Mouse (Mus musculus) limb, embryonic 14.5 days (tissue): ENCODE measurements at regions not wholly inside any gene's neighbourhood (a gene's known extent, or its start where the extent isn't known, plus 50 kb on each side); places are given as distances from the start of the nearest gene placed in this dataset.

ENCODE experiments used
- ATAC-seq: fragments of 200-750 bp; cut with Nextera tagmentation; 2 replicates; pipeline ENCODE4 v1.8.0; 2017; ENCODE audit warnings: low read depth, moderate number of reproducible peaks, moderate TSS enrichment; ENCODE audit not compliant: low FRiP score
- DNase-seq: peaks from one replicate; pipeline ENCODE4 v3.0.0-alpha.2; 2015; ENCODE audit warnings: low spot score
- H3K27ac ChIP-seq: fragments of 300-500 bp; sonication (generic); replicated peaks from 2 replicates; pipeline ENCODE4 v1.5.1; 2014; ENCODE audit warnings: low read depth, mild to moderate bottlenecking, low read length, moderate library complexity, mixed read lengths
- H3K27me3 ChIP-seq: fragments of 300-500 bp; sonication (generic); 2 replicates; pipeline ENCODE4 v1.6.1; 2014; ENCODE audit warnings: low read length, mixed read lengths; ENCODE audit not compliant: control insufficient read depth, insufficient read depth
- H3K36me3 ChIP-seq: fragments of 300-500 bp; sonication (generic); 2 replicates; pipeline ENCODE4 v1.6.1; 2014; ENCODE audit warnings: mild to moderate bottlenecking, low read length, moderate library complexity, mixed read lengths; ENCODE audit not compliant: control insufficient read depth, insufficient read depth
- H3K4me1 ChIP-seq: fragments of 300-500 bp; sonication (generic); 2 replicates; pipeline ENCODE4 v1.6.1; 2014; ENCODE audit warnings: antibody characterized with exemption, low read length, mixed read lengths; ENCODE audit not compliant: control insufficient read depth, insufficient read depth
- H3K4me2 ChIP-seq: fragments of 300-500 bp; sonication (generic); replicated peaks from 2 replicates; pipeline ENCODE4 v1.6.1; 2014; ENCODE audit warnings: low read depth, mild to moderate bottlenecking, low read length, moderate library complexity; ENCODE audit not compliant: severe bottlenecking
- H3K4me3 ChIP-seq: fragments of 300-500 bp; sonication (generic); replicated peaks from 2 replicates; pipeline ENCODE4 v1.5.1; 2014; ENCODE audit warnings: low read length
- H3K9ac ChIP-seq: fragments of 300-500 bp; sonication (generic); 2 replicates; pipeline ENCODE4 v1.6.1; 2014; ENCODE audit warnings: mild to moderate bottlenecking, low read depth, low read length, moderate library complexity; ENCODE audit not compliant: severe bottlenecking
- H3K9me3 ChIP-seq: fragments of 300-500 bp; sonication (generic); 2 replicates; pipeline ENCODE4 v1.6.1; 2016; ENCODE audit warnings: low read length; ENCODE audit not compliant: control insufficient read depth
- POLR2A ChIP-seq: fragments of 200-500 bp; IDR thresholded peaks from 2 replicates; pipeline ENCODE4 v1.8.0; 2012; ENCODE audit warnings: inconsistent platforms, mild to moderate bottlenecking, moderate library complexity, borderline replicate concordance; ENCODE audit not compliant: insufficient read depth, insufficient read length; ENCODE audit errors: extremely low read depth
- WGBS: fragments of 180-500 bp; shearing (Covaris S2); extraction: QIAGEN DNeasy Blood & Tissue Kit; methylation state at CpG from one replicate; pipeline ENCODE4 v1.1.7; 2014; 5-methylcytosine and 5-hydroxymethylcytosine counted together

- no peak overlapping the region for H3K27ac ChIP-seq
- no peaks in the 10 kb centered on the region for H3K36me3 ChIP-seq
- no peak for DNase-seq
- no peak overlapping the region for H3K4me3 ChIP-seq
- no peak for ATAC-seq
- no peak overlapping the region for H3K9ac ChIP-seq
- TF ChIP-seq POLR2A = no peak
- H3K27me3 ChIP-seq = no peaks in the 10 kb centered on the region
- WGBS = 86% methylated on average over 3 of the region's 3 CpGs
- no peak overlapping the region for H3K4me2 ChIP-seq
- H3K9me3 ChIP-seq = no peaks in the 10 kb centered on the region
- no peaks in the 10 kb centered on the region for H3K4me1 ChIP-seq
Observed at GRCm38 (mm10) chr3:143939068-143939709, 265.8 kb downstream of the Lmo4 start.

- Histone ChIP-seq H3K27ac (no peak overlapping the region), H3K4me2 (no peak overlapping the region), H3K36me3 (no peaks in the 10 kb centered on the region), H3K4me1 (no peaks in the 10 kb centered on the region), H3K4me3 (no peak overlapping the region), H3K27me3 (no peaks in the 10 kb centered on the region), H3K9me3 (no peaks in the 10 kb centered on the region), H3K9ac (no peak overlapping the region)
- TF ChIP-seq POLR2A = no peak
- no peak for DNase-seq
- ATAC-seq = no peak
- WGBS = 56% methylated on average over 6 of the region's 6 CpGs
Observed at GRCm38 (mm10) chr3:143925322-143925721, 279.7 kb downstream of the Lmo4 start.

GRCm38 (mm10) chr3:143919744-143920143 lies 285.3 kb downstream of the Lmo4 start:
- no peak for TF ChIP-seq POLR2A
- ATAC-seq (no peak), DNase-seq (no peak)
- WGBS = 89% methylated on average over 1 of the region's 1 CpGs
- Histone ChIP-seq H3K4me2 (no peak overlapping the region), H3K27ac (no peak overlapping the region), H3K36me3 (no peaks in the 10 kb centered on the region), H3K9me3 (no peaks in the 10 kb centered on the region), H3K4me1 (peaks cover 3% of the 10 kb centered on the region; the same call in 1 of the 2 replicates), H3K9ac (no peak overlapping the region), H3K4me3 (no peak overlapping the region), H3K27me3 (no peaks in the 10 kb centered on the region)

- H3K4me2 ChIP-seq = no peak overlapping the region
- no peaks in the 10 kb centered on the region for H3K36me3 ChIP-seq
- H3K4me3 ChIP-seq = no peak overlapping the region
- H3K27me3 ChIP-seq = no peaks in the 10 kb centered on the region
- DNase-seq (peak; percentile 45), ATAC-seq (0 out of 2 replicates have a peak, but pooled peaks have one; percentile 32)
- no peaks in the 10 kb centered on the region for H3K9me3 ChIP-seq
- 10% methylated on average over 6 of the region's 6 CpGs for WGBS
- peaks cover 25% of the 10 kb centered on the region for H3K4me1 ChIP-seq
- H3K9ac ChIP-seq = no peak overlapping the region
- no peak for TF ChIP-seq POLR2A
- no peak overlapping the region for H3K27ac ChIP-seq
Observed at GRCm38 (mm10) chr3:143914341-143915217, 290.4 kb downstream of the Lmo4 start.

GRCm38 (mm10) chr3:143913044-143913574 lies 291.9 kb downstream of the Lmo4 start:
- Histone ChIP-seq H3K27ac (no peak overlapping the region), H3K4me1 (peaks cover 25% of the 10 kb centered on the region), H3K9ac (no peak overlapping the region), H3K36me3 (no peaks in the 10 kb centered on the region), H3K4me2 (peak overlapping the region; percentile 21), H3K4me3 (no peak overlapping the region), H3K27me3 (no peaks in the 10 kb centered on the region), H3K9me3 (no peaks in the 10 kb centered on the region)
- no peak for ATAC-seq
- no peak for TF ChIP-seq POLR2A
- peak; percentile 53 for DNase-seq
- 15% methylated on average over 3 of the region's 3 CpGs for WGBS
